Mouse (Mus musculus): ENCODE data around the gene Btnl2.

- no peak for TF ChIP-seq CTCF (IDR thresholded peaks at IDR 0.05; ENCODE audit: low read depth)
- TF ChIP-seq EP300 (optimal IDR thresholded peaks at IDR 0.05), result no peak
These were observed 43.6 kb downstream of the Btnl2 start for GRCm38 (mm10) chr17:34398058-34398710.
